Mouse (Mus musculus) stomach, postnatal 0 days (tissue): ENCODE data around the gene Rrm2.

Source experiments
- CTCF ChIP-seq: IDR thresholded peaks from 2 replicates; pipeline ENCODE4 v1.5.1; 2016; ENCODE audit warnings: antibody characterized with exemption, low read depth, mild to moderate bottlenecking, moderate library complexity
- EP300 ChIP-seq: optimal IDR thresholded peaks from 2 replicates; pipeline ENCODE3; 2016; ENCODE audit warnings: antibody characterized with exemption

- TF ChIP-seq CTCF (no peak), EP300 (no peak)
Observed at GRCm38 (mm10) chr12:24754693-24755092, 46.7 kb downstream of the Rrm2 start.
